Mouse (Mus musculus) cerebellum, postnatal 10 days (tissue): Measurements from ENCODE around the gene Fthl17d.
"Not testable (repeated sequence)": the region's sequence is repeated elsewhere in the genome, so short reads cannot be mapped to it uniquely, and the experiment has no call there.

Source experiments
- DNase-seq, 2 experiments: peaks; one replicate each; pipeline ENCODE4 v3.0.0; 2021; ENCODE audit warnings: mixed read lengths in 2 of 2

Gene Fthl17d

DNA sequence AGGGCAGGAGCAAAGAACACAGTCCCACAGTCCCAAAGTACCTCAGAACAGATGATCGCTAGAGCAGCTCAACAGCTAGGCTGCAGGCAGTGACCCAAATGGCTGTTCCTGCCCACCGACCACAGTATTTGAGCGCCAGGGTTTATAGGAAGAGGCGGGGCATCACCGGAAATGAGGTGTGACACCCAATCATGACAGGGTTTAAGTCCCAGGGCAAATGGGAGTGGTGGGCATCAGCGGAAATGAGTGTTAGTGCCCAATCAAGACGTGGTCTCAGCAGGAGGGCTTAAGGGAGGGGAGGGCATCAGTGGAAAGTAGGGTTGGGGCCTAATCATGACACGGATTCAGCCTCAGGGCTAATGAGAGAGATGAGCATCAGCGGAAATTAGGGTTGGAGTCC lies at the start of gene Fthl17d:
Gene Fthl17d (minus strand): TSS at position 101 of the 400 bp plus-strand sequence.
- not testable (repeated sequence) for DNase-seq

DNA sequence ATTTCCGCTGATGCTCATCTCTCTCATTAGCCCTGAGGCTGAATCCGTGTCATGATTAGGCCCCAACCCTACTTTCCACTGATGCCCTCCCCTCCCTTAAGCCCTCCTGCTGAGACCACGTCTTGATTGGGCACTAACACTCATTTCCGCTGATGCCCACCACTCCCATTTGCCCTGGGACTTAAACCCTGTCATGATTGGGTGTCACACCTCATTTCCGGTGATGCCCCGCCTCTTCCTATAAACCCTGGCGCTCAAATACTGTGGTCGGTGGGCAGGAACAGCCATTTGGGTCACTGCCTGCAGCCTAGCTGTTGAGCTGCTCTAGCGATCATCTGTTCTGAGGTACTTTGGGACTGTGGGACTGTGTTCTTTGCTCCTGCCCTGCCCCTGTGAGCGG lies 46.6 kb upstream of the Fthl17d start, which contains the start of gene Fthl17e:
Gene Fthl17e (plus strand): TSS at position 301 of the 400 bp plus-strand sequence.
- not testable (repeated sequence) for DNase-seq

GRCm38 (mm10) chrX:9019481-9019880 lies 32.9 kb upstream of the Fthl17d start:
- DNase-seq: no peak

DNA sequence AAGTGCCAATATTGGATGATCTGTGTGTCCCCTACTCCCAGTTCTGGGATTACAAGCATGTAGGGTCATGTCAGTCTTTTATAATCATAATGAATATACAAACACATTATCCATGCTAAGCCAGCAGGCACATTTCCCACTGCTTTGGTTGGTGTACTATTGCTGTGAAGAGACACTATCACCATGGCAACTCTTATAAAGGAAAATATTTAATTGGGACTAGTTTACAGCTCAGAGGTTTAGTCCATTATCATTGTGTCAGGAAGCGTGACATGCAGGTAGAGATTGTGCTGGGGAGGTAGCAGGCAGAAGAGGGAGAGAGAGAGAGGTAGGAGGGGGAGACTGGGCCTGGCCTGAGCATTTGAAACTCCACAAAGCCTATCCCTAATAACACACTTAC lies 29.5 kb upstream of the Fthl17d start:
- no peak for DNase-seq

DNA sequence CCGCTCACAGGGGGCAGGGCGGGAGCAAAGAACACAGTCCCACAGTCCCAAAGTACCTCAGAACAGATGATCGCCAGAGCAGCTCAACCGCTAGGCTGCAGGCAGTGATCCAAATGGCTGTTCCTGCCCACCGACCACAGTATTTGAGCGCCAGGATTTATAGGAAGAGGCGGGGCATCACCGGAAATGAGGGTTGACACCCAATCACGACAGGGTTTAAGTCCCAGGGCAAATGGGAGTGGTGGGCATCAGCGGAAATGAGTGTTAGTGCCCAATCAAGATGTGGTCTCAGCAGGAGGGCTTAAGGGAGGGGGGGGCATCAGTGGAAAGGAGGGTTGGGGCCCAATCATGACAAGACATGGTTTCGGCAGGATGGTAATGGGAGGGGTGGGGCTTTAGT lies 10.1 kb downstream of the Fthl17d start, which contains the start of gene Fthl17c:
Gene Fthl17c (minus strand): TSS at position 101 of the 400 bp plus-strand sequence.
- not testable (repeated sequence) for DNase-seq

DNA sequence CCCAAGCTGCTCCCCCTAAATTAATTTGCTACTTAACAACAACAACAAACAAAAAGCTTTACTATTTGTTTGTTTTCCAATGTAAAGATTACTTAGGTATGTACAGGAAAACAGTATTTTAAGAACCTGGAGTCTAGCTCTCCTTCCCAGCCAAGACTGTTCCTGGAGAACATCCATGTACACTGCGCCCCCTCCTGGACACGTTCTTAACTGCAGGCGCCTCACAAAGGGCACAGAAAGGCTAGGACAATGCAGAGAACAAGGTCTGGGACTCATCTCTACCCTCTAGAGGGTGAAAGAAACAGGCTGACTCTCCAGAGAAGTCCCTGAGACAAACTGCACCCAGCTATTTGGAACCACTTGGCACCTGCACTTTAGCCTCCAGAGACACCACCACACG lies 21.9 kb downstream of the Fthl17d start:
- peak; percentile 9 to 15 for DNase-seq

DNA sequence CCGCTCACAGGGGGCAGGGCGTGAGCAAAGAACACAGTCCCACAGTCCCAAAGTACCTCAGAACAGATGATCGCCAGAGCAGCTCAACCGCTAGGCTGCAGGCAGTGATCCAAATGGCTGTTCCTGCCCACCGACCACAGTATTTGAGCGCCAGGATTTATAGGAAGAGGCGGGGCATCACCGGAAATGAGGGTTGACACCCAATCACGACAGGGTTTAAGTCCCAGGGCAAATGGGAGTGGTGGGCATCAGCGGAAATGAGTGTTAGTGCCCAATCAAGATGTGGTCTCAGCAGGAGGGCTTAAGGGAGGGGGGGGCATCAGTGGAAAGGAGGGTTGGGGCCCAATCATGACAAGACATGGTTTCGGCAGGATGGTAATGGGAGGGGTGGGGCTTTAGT lies 23.7 kb downstream of the Fthl17d start, which contains the start of gene Fthl17b:
Gene Fthl17b (minus strand): TSS at position 101 of the 400 bp plus-strand sequence.
- DNase-seq: not testable (repeated sequence)

- peak; percentile 93 for DNase-seq
Observed at GRCm38 (mm10) chrX:8948130-8948805, 38.3 kb downstream of the Fthl17d start.

- no peak for DNase-seq
Observed at GRCm38 (mm10) chrX:8944041-8944440, 42.5 kb downstream of the Fthl17d start.
